Mouse (Mus musculus): ENCODE results near the gene Grm8. TPM values are rescaled to one million over a fixed set of nuclear protein-coding genes. Genes with fewer than 3 reads are reported as not detected.

The Grm8 gene
- polyA plus RNA-seq, 2 experiments from 2014 or later, result 0.19 TPM; not detected in 1

DNA sequence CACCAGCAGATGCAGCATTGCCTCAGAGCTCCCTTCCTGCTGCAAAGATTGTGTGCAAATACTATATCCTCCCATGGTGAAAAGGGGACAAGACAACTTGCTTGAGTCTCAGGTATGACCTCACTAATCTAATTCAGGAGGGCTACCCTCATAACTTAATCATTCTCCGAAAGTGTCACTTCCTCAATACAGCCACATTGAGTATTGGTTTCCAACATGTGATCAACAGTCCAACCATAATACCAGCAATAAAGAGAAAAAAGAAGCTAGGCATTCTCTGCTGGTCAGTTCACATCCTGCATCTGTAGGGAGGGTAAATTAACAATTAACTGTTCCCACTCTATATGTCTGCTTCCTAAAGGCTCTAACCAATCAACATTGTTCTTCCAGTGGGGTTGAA, 94.2 kb downstream of the Grm8 start:
- ATAC-seq, result no peak

GRCm38 (mm10) chr6:28032006-28032405, 103.0 kb downstream of the Grm8 start:
- ATAC-seq, result no peak

DNA sequence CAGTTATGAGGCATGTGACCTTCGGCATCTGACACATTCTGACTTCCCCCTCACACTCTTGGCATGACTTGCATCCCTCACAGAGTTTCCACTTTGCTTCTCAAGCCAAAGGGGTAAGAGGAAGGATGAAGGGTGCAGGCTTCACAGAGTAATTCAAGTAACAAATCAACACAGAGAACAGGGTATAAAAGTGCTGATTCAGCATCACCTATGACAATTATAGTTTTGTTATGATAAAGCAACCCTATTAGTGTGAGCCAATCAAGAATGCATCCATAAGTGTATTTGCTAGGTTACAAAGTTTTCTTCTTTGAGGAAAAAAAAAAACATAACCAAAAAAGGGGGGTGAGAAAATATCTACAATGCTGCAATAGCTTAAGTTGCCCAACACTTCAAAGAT, 117.3 kb downstream of the Grm8 start:
- ATAC-seq, result no peak

- no peak for ATAC-seq
Measured at GRCm38 (mm10) chr6:28007001-28007400, 128.0 kb downstream of the Grm8 start.

DNA sequence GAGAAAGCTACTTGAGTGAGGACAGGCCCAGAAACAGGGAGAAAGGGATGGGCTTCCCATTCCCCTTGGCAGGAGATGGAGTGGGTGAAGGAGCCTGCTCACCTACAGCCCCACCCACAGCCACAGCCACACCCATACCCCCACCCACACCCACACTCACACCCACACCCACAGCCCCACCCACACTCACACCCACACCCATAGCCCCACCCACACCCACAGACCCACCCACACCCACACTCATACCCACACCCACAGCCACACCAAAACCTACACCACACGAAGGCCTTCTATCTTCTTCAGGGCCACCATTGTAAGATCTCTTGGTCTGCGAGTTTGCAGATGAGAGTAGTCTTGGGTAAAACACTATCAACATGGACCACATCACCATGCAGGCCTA, 137.7 kb downstream of the Grm8 start:
- ATAC-seq, result no peak

DNA sequence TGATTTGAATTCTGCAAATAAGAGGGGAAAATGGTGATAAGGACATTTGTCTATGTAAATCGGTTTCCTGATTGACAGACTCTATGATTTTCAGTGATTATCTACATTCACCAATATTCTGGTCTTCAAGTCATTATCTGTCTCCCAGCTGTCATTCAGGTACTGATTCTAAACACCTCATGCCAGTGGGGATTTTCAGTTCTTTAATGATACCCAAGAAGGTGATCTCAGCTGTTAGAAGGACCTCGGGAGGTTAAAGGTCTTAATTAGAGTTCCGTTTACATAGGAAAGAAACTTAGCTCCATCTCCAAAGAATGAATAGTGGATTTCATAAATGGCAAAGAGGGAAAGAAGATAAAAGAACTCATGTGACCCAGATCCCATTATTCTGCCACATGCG, 143.7 kb downstream of the Grm8 start:
- no peak for ATAC-seq

DNA sequence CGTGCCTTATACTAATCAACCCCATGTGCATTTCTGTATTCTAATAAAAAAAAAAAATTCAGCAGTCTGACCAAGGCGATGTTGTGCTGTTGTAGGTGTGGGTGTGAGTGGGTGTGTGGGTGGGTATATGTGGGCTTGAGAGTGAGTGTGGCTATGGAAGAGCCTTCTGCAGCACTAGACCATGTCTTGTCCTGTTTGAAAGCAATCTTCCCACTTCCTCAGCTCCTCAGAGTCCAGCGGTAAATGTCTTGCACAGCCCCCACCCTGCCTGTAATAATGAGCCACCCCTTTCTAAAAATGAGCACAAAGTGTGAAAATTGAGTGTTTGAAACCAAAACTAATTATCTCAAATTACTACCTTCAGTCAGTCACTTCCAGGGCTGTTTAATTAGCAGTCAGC, 152.4 kb downstream of the Grm8 start:
- ATAC-seq, result no peak

DNA sequence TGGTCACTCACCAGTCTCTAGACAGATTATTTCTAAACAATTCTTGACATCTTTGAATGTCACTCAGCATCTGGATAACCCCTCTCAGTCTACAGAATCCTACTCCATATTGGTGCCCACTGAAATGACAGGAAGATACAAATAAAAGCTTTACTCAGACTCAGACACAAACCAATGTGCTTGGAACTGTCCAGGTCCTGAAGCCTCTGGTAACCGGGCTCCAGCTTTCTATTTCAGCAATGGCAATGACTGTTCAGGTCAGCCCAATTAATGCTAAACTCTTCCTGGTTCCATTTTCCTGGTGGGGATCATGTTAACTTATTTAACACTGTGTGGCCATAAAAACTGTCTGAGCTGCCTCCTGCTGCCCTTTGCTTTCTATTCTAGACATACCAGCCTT, 153.0 kb downstream of the Grm8 start:
- no peak for ATAC-seq

GRCm38 (mm10) chr6:27977361-27977760, 157.6 kb downstream of the Grm8 start:
- no peak for ATAC-seq

GRCm38 (mm10) chr6:27968859-27969258, 166.1 kb downstream of the Grm8 start:
- no peak for ATAC-seq

- no peak for ATAC-seq
Measured at GRCm38 (mm10) chr6:27967037-27967436, 167.9 kb downstream of the Grm8 start.

DNA sequence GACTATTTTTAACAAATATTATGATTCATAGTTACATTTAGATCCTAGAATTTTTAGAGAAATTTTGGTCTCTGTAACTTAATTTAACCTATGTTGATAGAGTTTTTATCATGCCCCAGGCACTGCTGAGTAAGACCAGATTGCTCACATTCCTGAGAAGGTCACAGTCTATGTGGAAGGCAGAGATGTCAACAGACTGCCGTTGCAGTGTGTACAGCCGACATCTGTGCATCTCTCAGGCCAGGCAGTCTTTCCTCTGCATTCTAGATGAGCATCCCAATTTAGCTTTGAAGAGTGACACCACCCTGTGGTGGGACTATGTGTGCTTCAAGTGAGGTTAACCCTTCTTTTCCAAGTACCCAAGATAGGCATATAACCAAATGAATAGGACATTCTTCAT, 169.7 kb downstream of the Grm8 start:
- no peak for ATAC-seq

GRCm38 (mm10) chr6:27963887-27964286, 171.1 kb downstream of the Grm8 start:
- no peak for ATAC-seq

DNA sequence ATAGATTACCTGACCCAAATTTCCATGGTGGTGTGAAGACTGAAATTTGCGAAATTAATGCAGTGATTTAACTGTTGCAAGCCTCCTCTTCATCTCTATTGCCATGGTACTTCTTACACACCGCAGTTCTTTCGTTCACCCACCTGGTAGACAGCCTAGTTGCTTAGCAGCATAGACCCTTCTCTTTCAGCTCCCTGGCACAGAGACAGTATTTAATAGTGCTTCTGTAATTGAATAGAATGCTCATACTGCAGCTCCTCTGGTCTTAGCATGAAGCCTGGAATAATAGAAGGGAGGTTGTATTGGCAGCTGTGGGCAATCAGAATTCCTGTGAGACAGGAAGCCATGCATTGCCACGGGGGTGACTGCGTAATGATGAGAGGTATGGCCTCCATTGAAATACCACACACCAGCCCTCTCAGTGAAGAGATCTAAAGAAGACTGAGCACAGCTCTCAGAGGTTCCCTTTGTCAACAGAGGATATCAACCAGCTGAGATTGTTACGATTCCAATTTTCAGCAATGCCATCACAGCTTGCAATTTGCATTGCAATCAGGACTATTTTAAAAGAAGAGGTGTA, 178.6 kb downstream of the Grm8 start:
- ATAC-seq, result no peak

DNA sequence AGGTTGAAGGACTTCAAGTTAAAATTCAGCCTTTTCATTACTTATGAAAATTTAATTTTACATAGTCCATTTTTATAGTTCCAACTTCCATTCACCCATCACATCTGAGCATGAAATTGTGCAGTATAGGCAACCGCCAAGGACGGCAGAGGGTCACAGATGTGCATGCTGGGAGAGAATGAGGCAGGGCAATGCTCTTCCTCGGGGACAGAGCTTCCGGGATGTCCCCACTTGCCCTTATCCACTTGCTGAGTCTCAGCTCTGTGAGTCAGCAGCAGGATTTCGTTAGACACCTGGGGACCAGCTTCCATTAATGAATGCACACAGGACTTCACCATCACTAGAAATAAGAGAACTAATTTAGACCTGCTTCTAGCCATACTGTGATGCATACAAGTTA, 183.5 kb downstream of the Grm8 start:
- ATAC-seq, result no peak

DNA sequence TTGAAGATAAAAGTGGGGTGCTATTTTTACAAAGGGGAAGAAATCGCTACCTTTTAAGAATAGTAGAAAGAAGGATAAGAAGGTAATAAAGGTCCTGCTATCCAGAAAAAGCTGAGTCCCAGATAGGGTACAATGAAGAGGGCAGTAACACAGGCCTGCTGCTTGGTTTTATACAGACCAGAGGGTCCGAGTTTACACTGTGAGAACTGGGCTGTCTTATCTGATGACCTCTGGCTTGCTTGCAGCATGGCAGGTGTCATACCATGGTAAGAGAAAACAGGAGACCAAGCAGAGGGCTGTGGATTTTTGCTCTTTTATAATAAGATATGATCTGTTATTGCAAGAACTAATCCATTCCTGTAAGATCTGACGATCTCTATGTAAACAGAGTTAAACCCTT, 206.9 kb downstream of the Grm8 start:
- ATAC-seq, result no peak

DNA sequence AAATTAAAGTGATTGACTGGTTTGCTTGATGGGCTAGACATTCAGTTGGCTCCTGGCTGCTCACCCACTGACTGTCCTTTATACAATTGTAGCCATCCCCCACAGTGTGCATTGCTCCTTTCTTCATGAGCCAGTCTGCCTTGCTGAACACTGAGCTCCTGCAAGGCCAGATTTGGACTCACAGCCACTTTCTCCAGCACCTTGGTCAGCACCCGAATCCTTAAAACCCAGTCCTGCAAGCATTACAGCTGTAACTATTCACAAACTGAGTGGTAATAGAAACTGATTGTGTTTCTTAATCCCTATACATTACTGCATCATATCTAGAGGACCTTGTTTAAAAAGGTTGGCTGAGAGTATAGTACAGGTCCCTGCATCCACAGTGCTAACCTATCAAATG, 221.7 kb downstream of the Grm8 start:
- no peak for ATAC-seq

DNA sequence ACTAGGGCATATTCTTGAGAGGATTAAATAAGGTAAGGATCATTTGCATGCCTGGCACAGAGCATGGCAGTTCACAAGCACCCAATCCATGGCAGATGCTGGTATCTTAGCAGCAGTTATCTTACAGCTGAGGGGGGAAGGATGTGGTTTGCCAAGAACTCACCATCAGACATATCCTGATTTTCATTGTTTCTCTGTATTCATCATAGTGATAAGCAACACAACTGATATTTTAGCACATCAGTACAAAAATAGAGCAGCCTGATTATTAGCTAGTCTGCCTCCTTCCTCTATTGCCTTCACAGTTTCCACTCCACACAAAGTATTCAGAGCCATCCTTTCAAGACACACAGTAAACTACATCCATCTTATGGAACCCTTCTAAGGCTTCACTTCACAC, 230.6 kb downstream of the Grm8 start:
- ATAC-seq, result no peak

DNA sequence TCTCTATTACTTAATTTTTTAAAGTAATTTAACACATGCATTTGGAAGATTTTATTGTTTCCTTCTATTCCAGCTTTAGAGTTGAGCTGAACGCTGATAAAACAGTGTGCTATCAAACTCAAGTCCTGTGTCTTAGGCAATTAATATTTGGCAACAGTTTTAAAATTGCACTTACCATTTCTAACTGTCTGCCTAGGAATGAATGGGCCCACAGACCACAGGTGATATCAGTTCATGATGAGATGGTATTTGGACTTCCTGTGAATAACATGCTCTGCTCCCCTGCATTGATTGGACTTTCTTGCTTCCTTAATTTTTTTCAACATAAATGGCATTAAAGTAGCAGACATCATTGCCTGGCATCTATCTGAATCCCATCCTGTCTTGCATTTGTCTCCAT, 232.8 kb downstream of the Grm8 start:
- no peak for ATAC-seq

- no peak for ATAC-seq
Measured at GRCm38 (mm10) chr6:27901396-27901795, 233.6 kb downstream of the Grm8 start.

GRCm38 (mm10) chr6:27895153-27895552, 239.8 kb downstream of the Grm8 start:
- no peak for ATAC-seq

DNA sequence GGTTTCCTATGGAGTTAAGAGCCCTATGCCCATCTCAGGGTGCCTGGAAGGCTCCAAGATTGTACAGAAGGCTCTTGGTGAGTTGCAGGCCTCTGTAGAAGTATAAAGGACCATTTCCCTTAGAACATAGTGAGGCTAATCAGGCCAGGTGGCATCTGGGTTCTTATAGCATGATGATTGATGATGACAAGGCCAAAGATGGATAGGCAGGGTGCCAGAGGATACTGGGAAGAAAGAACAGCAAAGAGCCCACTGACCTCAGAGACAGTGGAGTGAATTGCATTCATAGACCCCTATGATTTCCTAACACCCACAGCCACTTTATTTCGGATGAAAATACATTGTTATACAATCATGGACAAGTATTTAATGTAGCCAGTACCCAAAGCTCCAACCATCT, 242.1 kb downstream of the Grm8 start:
- ATAC-seq, result no peak

- ATAC-seq, result no peak
Measured at GRCm38 (mm10) chr6:27888391-27888790, 246.6 kb downstream of the Grm8 start.

- no peak for ATAC-seq
Measured at GRCm38 (mm10) chr6:27887922-27888321, 247.1 kb downstream of the Grm8 start.

- no peak for ATAC-seq
Measured at GRCm38 (mm10) chr6:27885786-27886185, 249.2 kb downstream of the Grm8 start.

GRCm38 (mm10) chr6:27849644-27850043, 285.3 kb downstream of the Grm8 start:
- ATAC-seq, result no peak
